Mouse (Mus musculus): Measurements from ENCODE around the gene Spsb3. TPM values are rescaled to one million over a fixed set of nuclear protein-coding genes. Genes with fewer than 3 reads are reported as not detected.

Spsb3 gene
- polyA plus RNA-seq, 1 experiment from 2014 or later, result 38.5 TPM

GRCm38 (mm10) chr17:24900014-24900413, 13.6 kb downstream of the Spsb3 start:
- no peaks in the 10 kb centered on the region for H3K27me3 ChIP-seq
- H3K4me1 ChIP-seq, result peaks cover 24% of the 10 kb centered on the region
- H3K9me3 ChIP-seq, result no peaks in the 10 kb centered on the region
- no peak overlapping the region for H3K27ac ChIP-seq
- no peak overlapping the region for H3K4me3 ChIP-seq
- no peak overlapping the region for H3K9ac ChIP-seq
- no peak for ATAC-seq (ENCODE audit: low FRiP score, low read depth)
- 95% methylated on average over 6 of the region's 6 CpGs for WGBS
- peaks cover 82% of the 10 kb centered on the region for H3K36me3 ChIP-seq
- no peak overlapping the region for H3K4me2 ChIP-seq (replicated peaks)

- Histone ChIP-seq H3K4me3 (no peak overlapping the region), H3K27ac (no peak overlapping the region), H3K36me3 (peaks cover 100% of the 10 kb centered on the region), H3K9ac (no peak overlapping the region), H3K27me3 (no peaks in the 10 kb centered on the region), H3K9me3 (no peaks in the 10 kb centered on the region), H3K4me1 (peaks cover 9% of the 10 kb centered on the region), H3K4me2 (replicated peaks) (no peak overlapping the region)
- no peak for ATAC-seq (ENCODE audit: low FRiP score, low read depth)
- 84% methylated on average over 5 of the region's 5 CpGs for WGBS
These were observed 15.7 kb downstream of the Spsb3 start for GRCm38 (mm10) chr17:24902124-24902523.

- no peaks in the 10 kb centered on the region for H3K9me3 ChIP-seq
- H3K27ac ChIP-seq, result no peak overlapping the region
- peaks cover 100% of the 10 kb centered on the region for H3K36me3 ChIP-seq
- WGBS, result 67% methylated on average over 9 of the region's 9 CpGs
- no peak overlapping the region for H3K9ac ChIP-seq
- H3K4me2 ChIP-seq (replicated peaks), result no peak overlapping the region
- H3K4me3 ChIP-seq, result no peak overlapping the region
- no peaks in the 10 kb centered on the region for H3K27me3 ChIP-seq
- peaks cover 1% of the 10 kb centered on the region; the same call in 1 of the 2 replicates for H3K4me1 ChIP-seq
- no peak for ATAC-seq (ENCODE audit: low FRiP score, low read depth)
These were observed 16.4 kb downstream of the Spsb3 start for GRCm38 (mm10) chr17:24902671-24903474.

DNA sequence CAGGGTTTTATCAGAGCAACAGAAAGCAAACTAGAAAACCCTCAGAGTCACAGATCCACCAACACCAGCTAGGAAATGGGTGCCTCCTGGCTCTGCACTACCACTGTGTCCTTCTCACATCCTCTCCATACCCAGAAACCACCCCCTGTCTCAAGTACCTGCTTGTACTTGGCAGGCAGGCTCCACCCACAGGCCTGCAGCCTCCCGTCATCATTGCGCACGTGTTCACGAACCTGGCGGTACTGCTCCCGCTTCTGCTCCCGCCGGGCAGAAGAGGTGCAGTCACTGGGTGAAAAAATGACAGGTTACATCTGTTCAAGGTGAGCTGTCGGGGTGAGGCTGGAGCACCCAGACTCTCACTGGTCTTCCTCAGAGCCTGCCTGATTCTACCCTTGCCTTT, 17.3 kb downstream of the Spsb3 start:
- Histone ChIP-seq H3K36me3 (peaks cover 100% of the 10 kb centered on the region), H3K9ac (no peak overlapping the region), H3K4me2 (replicated peaks) (no peak overlapping the region), H3K9me3 (no peaks in the 10 kb centered on the region), H3K27ac (no peak overlapping the region), H3K4me1 (no peaks in the 10 kb centered on the region), H3K27me3 (no peaks in the 10 kb centered on the region), H3K4me3 (no peak overlapping the region)
- no peak for ATAC-seq (ENCODE audit: low FRiP score, low read depth)
- WGBS, result 92% methylated on average over 9 of the region's 9 CpGs

- H3K27me3 ChIP-seq, result no peaks in the 10 kb centered on the region
- no peak overlapping the region for H3K4me2 ChIP-seq (replicated peaks)
- H3K9ac ChIP-seq, result no peak overlapping the region
- no peak for ATAC-seq (ENCODE audit: low FRiP score, low read depth)
- WGBS, result 100% methylated on average over 2 of the region's 2 CpGs
- H3K9me3 ChIP-seq, result no peaks in the 10 kb centered on the region
- peaks cover 99% of the 10 kb centered on the region for H3K36me3 ChIP-seq
- H3K4me3 ChIP-seq, result no peak overlapping the region
- H3K4me1 ChIP-seq, result no peaks in the 10 kb centered on the region
- H3K27ac ChIP-seq, result no peak overlapping the region
These were observed 21.1 kb downstream of the Spsb3 start for GRCm38 (mm10) chr17:24907591-24907990.

- Histone ChIP-seq H3K36me3 (peaks cover 96% of the 10 kb centered on the region), H3K4me2 (replicated peaks) (no peak overlapping the region), H3K9me3 (no peaks in the 10 kb centered on the region), H3K27me3 (no peaks in the 10 kb centered on the region), H3K9ac (no peak overlapping the region), H3K4me3 (no peak overlapping the region), H3K4me1 (no peaks in the 10 kb centered on the region), H3K27ac (no peak overlapping the region)
- no peak for ATAC-seq (ENCODE audit: low FRiP score, low read depth)
These were observed 27.5 kb downstream of the Spsb3 start for GRCm38 (mm10) chr17:24913984-24914383.

- Histone ChIP-seq H3K9me3 (no peaks in the 10 kb centered on the region), H3K36me3 (peaks cover 96% of the 10 kb centered on the region)
- WGBS, result 98% methylated on average over 1 of the region's 1 CpGs
These were observed 36.8 kb downstream of the Spsb3 start for GRCm38 (mm10) chr17:24923246-24923645.

DNA sequence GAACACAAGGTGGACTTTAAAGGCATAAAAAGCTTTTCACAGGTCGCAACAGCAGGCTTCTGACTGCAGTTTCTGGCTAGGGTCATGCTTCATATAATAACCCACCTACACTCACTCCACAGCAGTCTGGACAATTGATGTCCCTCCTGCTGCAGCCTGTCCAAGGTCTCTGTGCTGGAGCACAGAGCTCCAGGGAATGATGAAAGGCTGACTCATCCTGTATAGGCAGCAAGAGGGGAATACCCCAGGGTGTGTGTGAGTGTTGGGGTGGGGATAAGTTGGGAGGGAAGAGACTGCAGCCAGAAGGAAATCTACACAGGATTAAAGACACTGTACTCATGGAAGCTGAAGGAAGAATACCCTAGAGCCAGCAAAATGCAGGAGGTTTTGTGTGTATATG, 43.1 kb downstream of the Spsb3 start:
- no peak overlapping the region for H3K4me2 ChIP-seq (replicated peaks)
- no peak for ATAC-seq (ENCODE audit: low FRiP score, low read depth)
- 73% methylated on average over 1 of the region's 1 CpGs for WGBS
- no peak overlapping the region for H3K9ac ChIP-seq
- no peak overlapping the region for H3K27ac ChIP-seq
- no peak overlapping the region for H3K4me3 ChIP-seq
- peaks cover 63% of the 10 kb centered on the region for H3K36me3 ChIP-seq
- H3K9me3 ChIP-seq, result no peaks in the 10 kb centered on the region
- peaks cover 13% of the 10 kb centered on the region for H3K4me1 ChIP-seq
- H3K27me3 ChIP-seq, result no peaks in the 10 kb centered on the region

More at GRCm38 (mm10) chr17:24923246-24923645, 36.8 kb downstream of the Spsb3 start:
- Histone ChIP-seq H3K4me3 (no peak overlapping the region), H3K27me3 (no peaks in the 10 kb centered on the region), H3K27ac (no peak overlapping the region), H3K4me1 (no peaks in the 10 kb centered on the region), H3K9ac (no peak overlapping the region), H3K4me2 (replicated peaks) (no peak overlapping the region)
- no peak for ATAC-seq (ENCODE audit: low FRiP score, low read depth)

GRCm38 (mm10) chr17:24932431-24932830, 46.0 kb downstream of the Spsb3 start:
- H3K36me3 ChIP-seq, result peaks cover 35% of the 10 kb centered on the region
- no peaks in the 10 kb centered on the region for H3K27me3 ChIP-seq
- no peak overlapping the region for H3K27ac ChIP-seq
- H3K4me1 ChIP-seq, result peaks cover 28% of the 10 kb centered on the region
- H3K9me3 ChIP-seq, result no peaks in the 10 kb centered on the region
- 97% methylated on average over 4 of the region's 4 CpGs for WGBS
- H3K9ac ChIP-seq, result no peak overlapping the region
- no peak overlapping the region for H3K4me2 ChIP-seq (replicated peaks)
- no peak overlapping the region for H3K4me3 ChIP-seq
- no peak for ATAC-seq (ENCODE audit: low FRiP score, low read depth)

DNA sequence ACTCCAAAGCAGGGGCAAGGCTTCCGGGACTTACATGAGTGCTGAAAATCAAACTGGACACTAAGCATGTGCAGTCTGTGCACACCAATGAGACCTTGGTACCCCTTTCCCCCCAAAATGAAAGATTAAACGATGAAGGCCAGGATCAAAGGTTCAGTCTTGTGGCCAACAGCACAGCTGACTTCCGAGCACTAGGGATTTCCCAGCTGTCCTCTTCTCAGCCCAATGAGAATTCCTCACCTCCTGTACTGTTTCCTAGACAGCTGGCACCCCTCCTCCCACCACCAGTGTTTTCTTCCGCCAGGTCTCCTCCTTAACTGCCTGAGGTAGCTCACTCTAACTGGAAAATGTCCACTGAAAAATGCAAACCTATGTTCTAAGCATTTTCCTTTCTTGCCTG, 46.7 kb downstream of the Spsb3 start:
- ATAC-seq (ENCODE audit: low FRiP score, low read depth), result no peak
- Histone ChIP-seq H3K9me3 (no peaks in the 10 kb centered on the region), H3K9ac (no peak overlapping the region), H3K27me3 (no peaks in the 10 kb centered on the region), H3K4me1 (peaks cover 28% of the 10 kb centered on the region), H3K36me3 (peaks cover 29% of the 10 kb centered on the region), H3K4me3 (no peak overlapping the region), H3K27ac (no peak overlapping the region), H3K4me2 (replicated peaks) (no peak overlapping the region)
- WGBS, result 68% methylated on average over 4 of the region's 4 CpGs

DNA sequence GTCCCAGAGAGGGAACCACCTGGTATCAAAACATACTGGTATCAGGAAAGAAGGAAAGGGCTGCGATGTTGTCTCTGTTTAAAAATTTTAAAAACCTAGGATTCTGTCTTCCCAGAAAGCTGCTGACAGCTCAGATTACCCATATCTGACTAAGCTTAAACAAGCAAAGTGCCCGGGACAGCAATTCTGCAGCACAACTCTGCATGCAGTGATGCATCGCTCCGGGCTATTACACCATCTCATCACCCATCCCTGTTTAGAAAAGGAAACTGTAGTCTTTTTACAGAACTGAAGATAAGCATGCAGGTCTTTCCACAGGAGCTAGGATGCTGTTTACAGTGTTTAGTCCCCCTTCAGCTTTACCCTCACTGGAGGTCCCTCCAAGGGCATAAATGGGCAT, 48.5 kb downstream of the Spsb3 start:
- H3K27me3 ChIP-seq, result no peaks in the 10 kb centered on the region
- WGBS, result 86% methylated on average over 4 of the region's 4 CpGs
- peaks cover 24% of the 10 kb centered on the region for H3K36me3 ChIP-seq
- no peak for ATAC-seq (ENCODE audit: low FRiP score, low read depth)
- H3K9me3 ChIP-seq, result no peaks in the 10 kb centered on the region
- H3K4me1 ChIP-seq, result peaks cover 28% of the 10 kb centered on the region
- no peak overlapping the region for H3K27ac ChIP-seq
- H3K4me3 ChIP-seq, result peak overlapping the region; percentile 97
- H3K9ac ChIP-seq, result peak overlapping the region; percentile 92
- peak overlapping the region; percentile 77 for H3K4me2 ChIP-seq (replicated peaks)

GRCm38 (mm10) chr17:24935666-24936065, 49.2 kb downstream of the Spsb3 start:
- Histone ChIP-seq H3K4me1 (peaks cover 28% of the 10 kb centered on the region), H3K27me3 (no peaks in the 10 kb centered on the region), H3K27ac (no peak overlapping the region), H3K36me3 (peaks cover 24% of the 10 kb centered on the region), H3K4me3 (peak overlapping the region; percentile 97), H3K9ac (peak overlapping the region; percentile 92), H3K9me3 (no peaks in the 10 kb centered on the region), H3K4me2 (replicated peaks) (peak overlapping the region; percentile 77)
- ATAC-seq (ENCODE audit: low FRiP score, low read depth), result no peak
